Mouse (Mus musculus): ENCODE data around the gene Asb6.

DNA sequence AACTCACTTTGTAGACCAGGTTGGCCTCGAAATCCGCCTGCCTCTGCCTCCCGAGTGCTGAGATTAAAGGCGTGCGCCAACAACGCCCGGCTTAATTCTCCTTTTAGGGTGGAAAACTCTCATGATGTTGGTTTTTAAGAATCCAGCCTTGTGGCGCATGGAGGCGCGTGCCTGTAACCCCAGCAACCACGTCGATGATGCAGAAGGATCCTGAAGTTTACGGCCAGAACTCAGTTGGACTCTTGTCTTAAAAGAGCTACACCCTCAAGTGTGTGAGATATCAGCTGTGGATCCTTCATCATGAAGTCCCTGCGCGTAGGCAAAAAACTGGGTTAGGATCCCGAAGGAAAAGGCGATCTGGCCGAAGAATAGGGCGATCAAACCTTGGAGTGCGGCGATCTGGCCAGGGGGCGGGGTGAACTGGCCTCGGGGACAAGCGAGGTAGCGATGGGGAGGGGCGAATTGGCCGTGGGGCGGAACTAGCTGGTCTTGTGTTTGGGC, 22.9 kb downstream of the Asb6 start:
- TF ChIP-seq POLR2A (IDR thresholded peaks at IDR 0.05; ENCODE audit: low read depth, low read length) (no peak), CTCF (IDR thresholded peaks at IDR 0.05; ENCODE audit: extremely low read depth, insufficient read length, insufficient replicate concordance, low read depth, low read length) (no peak)

Data from small intestine, adult 2 months (tissue).